Mouse (Mus musculus): ENCODE measurements around the gene Gm2381.
"Not testable (repeated sequence)": the region's sequence is repeated elsewhere in the genome, so short reads cannot be mapped to it uniquely, and the experiment has no call there.

Gene Gm2381

GRCm38 (mm10) chr7:42866801-42867458, at the start of gene Gm2381:
Gene Gm2381 (minus strand): TSS chr7:42867234.
- not testable (repeated sequence) for DNase-seq (ENCODE audit: low spot score in 2 of 2)

DNA sequence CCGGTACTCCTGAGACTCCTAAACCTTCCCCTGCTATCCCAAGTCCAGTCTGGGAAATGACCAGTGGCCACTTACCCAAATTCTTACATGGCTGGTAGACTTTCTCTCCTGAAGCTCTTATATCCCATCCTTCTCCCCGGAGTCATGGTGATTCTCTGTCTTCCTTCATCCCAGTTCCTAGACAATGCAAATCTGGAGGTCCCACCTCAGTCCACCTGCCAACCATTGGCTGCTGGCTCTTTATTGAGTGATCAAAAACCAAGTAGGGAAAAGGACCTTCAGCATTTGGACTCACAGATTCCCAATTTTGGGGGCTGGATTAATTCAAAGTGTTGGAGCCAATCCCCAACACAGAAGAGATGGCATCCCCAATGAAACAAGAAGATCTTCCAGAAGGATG, 31.0 kb upstream of the Gm2381 start:
- DNase-seq (ENCODE audit: low spot score in 2 of 2): not testable (repeated sequence)

GRCm38 (mm10) chr7:42878090-42878489, 11.1 kb upstream of the Gm2381 start:
- no peak for DNase-seq (ENCODE audit: low spot score in 2 of 2)

DNA sequence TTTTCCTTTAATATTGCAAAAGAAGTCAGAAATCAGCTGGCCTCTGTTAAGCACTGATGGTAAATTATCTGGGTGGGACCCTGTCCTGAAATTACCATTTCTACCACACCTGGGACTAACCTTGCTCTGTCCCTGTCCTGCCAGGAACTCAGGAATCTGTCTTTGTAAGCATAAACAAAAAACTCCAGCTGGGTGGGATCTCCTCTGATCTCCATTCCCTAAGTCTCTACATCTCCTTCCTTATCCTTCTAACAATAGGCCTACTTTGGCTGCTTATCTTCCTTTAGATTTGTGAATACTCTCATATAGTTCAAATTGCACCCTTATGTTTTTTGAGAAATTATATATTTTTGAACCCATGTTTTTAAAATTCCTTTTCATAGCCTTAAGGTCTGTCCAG, 28.7 kb downstream of the Gm2381 start:
- DNase-seq (ENCODE audit: low spot score in 2 of 2): not testable (repeated sequence)

GRCm38 (mm10) chr7:42832221-42832620, 34.8 kb downstream of the Gm2381 start:
- DNase-seq (ENCODE audit: low spot score in 2 of 2): no peak

DNA sequence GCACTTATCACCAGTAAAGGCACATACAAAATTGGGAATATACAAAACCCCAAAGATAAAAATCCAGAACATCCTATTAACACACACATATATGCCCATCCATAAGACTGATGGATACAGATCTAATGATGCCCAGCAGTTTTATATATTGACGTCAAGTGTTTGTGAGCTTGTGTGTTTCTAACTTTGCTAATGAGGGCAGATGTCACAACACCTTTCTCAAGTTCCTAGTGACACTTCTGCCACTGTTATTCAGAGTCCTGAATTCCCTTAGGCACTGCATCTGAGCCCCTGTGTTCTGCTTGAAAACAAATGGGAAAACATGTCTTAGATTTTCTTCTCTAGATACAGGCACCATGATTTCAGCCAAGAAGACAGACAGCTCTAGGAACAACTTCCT, 73.6 kb downstream of the Gm2381 start, which contains the start of gene Vmn2r62:
Vmn2r62 (minus strand) TSS at position 101 of the 400 bp plus-strand sequence.
- DNase-seq (ENCODE audit: low spot score in 2 of 2): not testable (repeated sequence)

Data from frontal cortex, postnatal 10 days (tissue).